Mouse (Mus musculus): ENCODE measurements around the gene Atp13a2.

- TF ChIP-seq CTCF (conservative IDR thresholded peaks at IDR 0.05; ENCODE audit: low read length), result no peak
- TF ChIP-seq POU5F1 (IDR thresholded peaks at IDR 0.05; ENCODE audit: borderline replicate concordance, low read length), result no peak
- TF ChIP-seq NANOG (IDR thresholded peaks at IDR 0.05; ENCODE audit: borderline replicate concordance, low read length), result no peak
Measured at GRCm38 (mm10) chr4:141053138-141053537, 66.5 kb downstream of the Atp13a2 start.

Measured in E14TG2a.4 (cell line).